Mouse (Mus musculus): ENCODE results near the gene Itm2b. TPM values are rescaled to one million over a fixed set of nuclear protein-coding genes. Genes with fewer than 3 reads are reported as not detected.

Itm2b gene
- polyA plus RNA-seq, 1 experiment from 2014 or later, result 702 TPM

- Histone ChIP-seq H3K27me3 (replicated peaks; ENCODE audit: control insufficient read depth, insufficient read depth, low read length) (no peaks in the 10 kb centered on the region), H3K27ac (ENCODE audit: low read length) (no peak overlapping the region), H3K9me3 (ENCODE audit: control insufficient read depth, low read length) (no peaks in the 10 kb centered on the region), H3K4me1 (ENCODE audit: control insufficient read depth, insufficient read depth, low read length) (peaks cover 6% of the 10 kb centered on the region), H3K9ac (ENCODE audit: low read depth, low read length) (no peak overlapping the region), H3K4me3 (ENCODE audit: low read length) (no peak overlapping the region), H3K4me2 (ENCODE audit: low read depth, low read length) (no peak overlapping the region), H3K36me3 (ENCODE audit: control insufficient read depth, insufficient read depth, low read length) (peaks cover 29% of the 10 kb centered on the region)
- 83% methylated on average over 11 of the region's 11 CpGs for WGBS
- ATAC-seq, result no peak
These were observed 18.8 kb downstream of the Itm2b start for GRCm38 (mm10) chr14:73366278-73366677.

GRCm38 (mm10) chr14:73363782-73364181 is 21.3 kb downstream of the Itm2b start:
- Histone ChIP-seq H3K27ac (ENCODE audit: low read length) (no peak overlapping the region), H3K27me3 (replicated peaks; ENCODE audit: control insufficient read depth, insufficient read depth, low read length) (no peaks in the 10 kb centered on the region), H3K36me3 (ENCODE audit: control insufficient read depth, insufficient read depth, low read length) (peaks cover 44% of the 10 kb centered on the region), H3K4me3 (ENCODE audit: low read length) (no peak overlapping the region), H3K9ac (ENCODE audit: low read depth, low read length) (no peak overlapping the region), H3K4me2 (ENCODE audit: low read depth, low read length) (no peak overlapping the region), H3K9me3 (ENCODE audit: control insufficient read depth, low read length) (no peaks in the 10 kb centered on the region), H3K4me1 (ENCODE audit: control insufficient read depth, insufficient read depth, low read length) (no peaks in the 10 kb centered on the region)
- WGBS, result 95% methylated on average over 11 of the region's 11 CpGs
- ATAC-seq, result no peak

- WGBS, result 90% methylated on average over 8 of the region's 8 CpGs
These were observed 30.4 kb downstream of the Itm2b start for GRCm38 (mm10) chr14:73354700-73355099.

GRCm38 (mm10) chr14:73351118-73351517 is 34.0 kb downstream of the Itm2b start:
- Histone ChIP-seq H3K4me1 (ENCODE audit: control insufficient read depth, insufficient read depth, low read length) (no peaks in the 10 kb centered on the region), H3K27ac (ENCODE audit: low read length) (no peak overlapping the region), H3K9ac (ENCODE audit: low read depth, low read length) (no peak overlapping the region), H3K36me3 (ENCODE audit: control insufficient read depth, insufficient read depth, low read length) (no peaks in the 10 kb centered on the region), H3K27me3 (replicated peaks; ENCODE audit: control insufficient read depth, insufficient read depth, low read length) (no peaks in the 10 kb centered on the region), H3K9me3 (ENCODE audit: control insufficient read depth, low read length) (no peaks in the 10 kb centered on the region), H3K4me2 (ENCODE audit: low read depth, low read length) (no peak overlapping the region), H3K4me3 (ENCODE audit: low read length) (no peak overlapping the region)
- WGBS, result 92% methylated on average over 5 of the region's 5 CpGs
- ATAC-seq, result no peak

More at GRCm38 (mm10) chr14:73354700-73355099, 30.4 kb downstream of the Itm2b start:
- Histone ChIP-seq H3K4me3 (ENCODE audit: low read length) (no peak overlapping the region), H3K4me2 (ENCODE audit: low read depth, low read length) (no peak overlapping the region), H3K27ac (ENCODE audit: low read length) (no peak overlapping the region), H3K9me3 (ENCODE audit: control insufficient read depth, low read length) (no peaks in the 10 kb centered on the region), H3K36me3 (ENCODE audit: control insufficient read depth, insufficient read depth, low read length) (peaks cover 14% of the 10 kb centered on the region), H3K27me3 (replicated peaks; ENCODE audit: control insufficient read depth, insufficient read depth, low read length) (no peaks in the 10 kb centered on the region), H3K9ac (ENCODE audit: low read depth, low read length) (no peak overlapping the region), H3K4me1 (ENCODE audit: control insufficient read depth, insufficient read depth, low read length) (no peaks in the 10 kb centered on the region)
- no peak for ATAC-seq

GRCm38 (mm10) chr14:73350029-73350428 is 35.1 kb downstream of the Itm2b start:
- WGBS, result 70% methylated on average over 1 of the region's 1 CpGs
- H3K4me3 ChIP-seq (ENCODE audit: low read length), result no peak overlapping the region
- H3K4me2 ChIP-seq (ENCODE audit: low read depth, low read length), result no peak overlapping the region
- H3K4me1 ChIP-seq (ENCODE audit: control insufficient read depth, insufficient read depth, low read length), result no peaks in the 10 kb centered on the region
- no peaks in the 10 kb centered on the region for H3K36me3 ChIP-seq (ENCODE audit: control insufficient read depth, insufficient read depth, low read length)
- no peak overlapping the region for H3K27ac ChIP-seq (ENCODE audit: low read length)
- ATAC-seq, result no peak
- no peaks in the 10 kb centered on the region for H3K27me3 ChIP-seq (replicated peaks; ENCODE audit: control insufficient read depth, insufficient read depth, low read length)
- H3K9ac ChIP-seq (ENCODE audit: low read depth, low read length), result no peak overlapping the region
- no peaks in the 10 kb centered on the region for H3K9me3 ChIP-seq (ENCODE audit: control insufficient read depth, low read length)

GRCm38 (mm10) chr14:73349061-73349670 is 35.9 kb downstream of the Itm2b start:
- Histone ChIP-seq H3K4me2 (ENCODE audit: low read depth, low read length) (no peak overlapping the region), H3K27ac (ENCODE audit: low read length) (no peak overlapping the region), H3K9me3 (ENCODE audit: control insufficient read depth, low read length) (no peaks in the 10 kb centered on the region), H3K4me3 (ENCODE audit: low read length) (no peak overlapping the region), H3K36me3 (ENCODE audit: control insufficient read depth, insufficient read depth, low read length) (no peaks in the 10 kb centered on the region), H3K4me1 (ENCODE audit: control insufficient read depth, insufficient read depth, low read length) (no peaks in the 10 kb centered on the region), H3K9ac (ENCODE audit: low read depth, low read length) (no peak overlapping the region), H3K27me3 (replicated peaks; ENCODE audit: control insufficient read depth, insufficient read depth, low read length) (no peaks in the 10 kb centered on the region)
- WGBS, result 58% methylated on average over 7 of the region's 7 CpGs
- ATAC-seq, result no peak

- no peak overlapping the region for H3K4me3 ChIP-seq (ENCODE audit: low read length)
- no peak; the same call in 1 of the 2 replicates for ATAC-seq
- no peak overlapping the region for H3K27ac ChIP-seq (ENCODE audit: low read length)
- H3K9ac ChIP-seq (ENCODE audit: low read depth, low read length), result no peak overlapping the region
- no peaks in the 10 kb centered on the region for H3K4me1 ChIP-seq (ENCODE audit: control insufficient read depth, insufficient read depth, low read length)
- H3K36me3 ChIP-seq (ENCODE audit: control insufficient read depth, insufficient read depth, low read length), result no peaks in the 10 kb centered on the region
- H3K9me3 ChIP-seq (ENCODE audit: control insufficient read depth, low read length), result no peaks in the 10 kb centered on the region
- no peaks in the 10 kb centered on the region for H3K27me3 ChIP-seq (replicated peaks; ENCODE audit: control insufficient read depth, insufficient read depth, low read length)
- no peak overlapping the region for H3K4me2 ChIP-seq (ENCODE audit: low read depth, low read length)
- WGBS, result 78% methylated on average over 9 of the region's 9 CpGs
These were observed 37.8 kb downstream of the Itm2b start for GRCm38 (mm10) chr14:73347302-73347701.

GRCm38 (mm10) chr14:73345614-73346013 is 39.5 kb downstream of the Itm2b start:
- H3K9me3 ChIP-seq (ENCODE audit: control insufficient read depth, low read length), result no peaks in the 10 kb centered on the region
- H3K27me3 ChIP-seq (replicated peaks; ENCODE audit: control insufficient read depth, insufficient read depth, low read length), result no peaks in the 10 kb centered on the region
- no peak overlapping the region for H3K27ac ChIP-seq (ENCODE audit: low read length)
- no peak for ATAC-seq
- no peak overlapping the region for H3K4me2 ChIP-seq (ENCODE audit: low read depth, low read length)
- no peaks in the 10 kb centered on the region for H3K4me1 ChIP-seq (ENCODE audit: control insufficient read depth, insufficient read depth, low read length)
- H3K36me3 ChIP-seq (ENCODE audit: control insufficient read depth, insufficient read depth, low read length), result no peaks in the 10 kb centered on the region
- 92% methylated on average over 4 of the region's 4 CpGs for WGBS
- no peak overlapping the region for H3K4me3 ChIP-seq (ENCODE audit: low read length)
- no peak overlapping the region for H3K9ac ChIP-seq (ENCODE audit: low read depth, low read length)

- Histone ChIP-seq H3K9ac (ENCODE audit: low read depth, low read length) (no peak overlapping the region), H3K27ac (ENCODE audit: low read length) (no peak overlapping the region), H3K4me2 (ENCODE audit: low read depth, low read length) (no peak overlapping the region), H3K4me1 (ENCODE audit: control insufficient read depth, insufficient read depth, low read length) (no peaks in the 10 kb centered on the region), H3K36me3 (ENCODE audit: control insufficient read depth, insufficient read depth, low read length) (no peaks in the 10 kb centered on the region), H3K27me3 (replicated peaks; ENCODE audit: control insufficient read depth, insufficient read depth, low read length) (no peaks in the 10 kb centered on the region), H3K4me3 (ENCODE audit: low read length) (no peak overlapping the region), H3K9me3 (ENCODE audit: control insufficient read depth, low read length) (no peaks in the 10 kb centered on the region)
- no peak for ATAC-seq
- WGBS, result 59% methylated on average over 6 of the region's 6 CpGs
These were observed 44.9 kb downstream of the Itm2b start for GRCm38 (mm10) chr14:73340051-73340755.
